Mouse (Mus musculus) layer of hippocampus, adult 11-12 months (tissue): ENCODE measurements at regions not wholly inside any gene's neighbourhood (a gene's known extent, or its start where the extent isn't known, plus 50 kb on each side); places are given as distances from the start of the nearest gene placed in this dataset.

Source experiments
- DNase-seq: peaks from one replicate; pipeline ENCODE4 v3.0.0; 2022; ENCODE audit warnings: low spot score

DNA sequence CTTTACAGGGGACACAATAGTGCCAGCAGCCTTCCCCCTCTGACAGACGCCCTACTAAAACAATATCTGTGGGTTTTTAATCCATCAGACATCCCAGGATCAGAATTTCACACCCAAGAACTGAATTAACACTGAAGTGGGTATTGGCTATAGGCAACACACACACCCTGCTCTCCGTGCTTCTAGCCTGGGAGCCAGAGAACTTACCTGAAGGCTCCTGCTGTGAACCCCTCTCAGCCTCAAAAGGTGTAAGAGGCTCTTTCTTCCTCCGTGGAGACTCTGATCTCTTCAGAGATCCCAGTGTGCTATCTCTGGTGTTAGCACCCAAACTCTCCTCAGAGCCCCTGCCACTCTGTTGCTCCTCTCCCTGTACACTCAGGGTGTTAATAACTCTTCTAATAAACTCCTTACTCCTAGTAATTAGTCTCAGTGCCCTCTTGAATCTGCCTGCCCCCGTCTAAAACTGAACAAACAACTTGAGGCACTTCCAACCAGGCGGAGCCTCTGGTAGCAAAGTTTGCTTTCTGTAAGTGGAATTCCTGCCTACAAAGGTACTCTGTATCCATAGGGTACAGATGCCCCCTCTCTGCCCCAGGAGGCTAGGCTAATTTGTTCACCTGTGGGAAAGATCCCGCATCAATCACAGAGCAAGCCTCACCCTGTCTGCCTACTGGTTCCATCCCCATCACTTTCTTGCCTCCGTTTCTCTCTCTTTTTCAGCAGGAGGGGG is 452.9 kb upstream of the Fam19a5 start:
- DNase-seq, result no peak

DNA sequence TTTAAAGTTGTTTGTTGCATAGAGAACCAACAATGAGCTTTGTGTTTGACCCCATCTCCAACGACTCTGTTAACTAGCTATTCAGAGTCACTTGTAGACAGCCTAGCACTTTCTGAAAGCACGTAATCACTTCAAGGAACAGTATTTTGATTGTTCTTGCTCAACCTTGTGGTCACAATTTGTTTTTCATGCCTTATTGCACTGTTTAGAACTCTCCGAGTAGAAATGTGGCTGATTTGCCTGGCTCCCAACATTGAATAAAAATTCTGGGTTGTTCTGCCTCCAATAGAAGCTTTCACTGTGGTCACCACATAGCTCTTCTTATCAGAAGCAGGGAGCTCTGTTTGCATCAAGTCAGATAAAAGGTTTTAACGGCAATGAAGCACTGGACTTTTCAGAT is 446.9 kb upstream of the Fam19a5 start:
- no peak for DNase-seq

DNA sequence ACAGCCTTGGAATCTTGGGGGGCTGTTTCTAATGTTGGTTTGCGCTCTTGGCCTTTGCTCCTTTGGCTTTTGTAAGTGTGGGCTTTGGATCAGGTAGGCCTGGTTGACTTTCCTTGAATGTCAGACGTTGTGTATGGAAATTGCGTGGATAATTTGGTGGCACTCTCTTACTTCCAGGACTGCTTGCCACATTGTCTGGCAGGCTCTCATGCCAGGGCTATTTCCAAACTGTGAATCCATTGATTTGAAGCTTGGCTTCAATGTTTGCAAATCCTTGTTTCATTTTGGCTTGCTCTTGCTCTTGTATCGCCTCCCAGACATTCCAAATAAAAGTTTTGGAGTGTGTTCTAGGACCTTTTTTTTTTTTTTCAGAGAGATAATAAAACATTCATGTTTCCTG is 443.0 kb upstream of the Fam19a5 start:
- no peak for DNase-seq

DNA sequence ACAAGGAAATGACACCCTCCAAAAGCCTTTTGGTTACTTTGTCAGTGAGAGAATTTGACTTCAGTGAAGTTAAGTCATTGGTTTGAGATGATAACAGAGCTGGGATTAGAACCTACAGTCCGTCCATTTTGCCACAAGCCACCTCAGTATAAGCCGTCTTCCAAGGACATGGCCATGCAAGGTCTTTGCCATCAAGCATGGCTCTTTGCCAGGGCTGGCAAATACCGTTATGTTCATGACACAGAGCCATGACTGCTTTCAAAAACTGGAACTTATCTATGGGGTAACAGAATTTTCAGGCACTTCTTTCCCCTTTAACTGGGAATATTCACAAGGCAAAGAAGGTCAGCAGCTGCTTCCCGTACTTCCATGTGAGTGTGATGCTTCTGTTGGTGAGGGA is 441.9 kb upstream of the Fam19a5 start:
- DNase-seq, result no peak

DNA sequence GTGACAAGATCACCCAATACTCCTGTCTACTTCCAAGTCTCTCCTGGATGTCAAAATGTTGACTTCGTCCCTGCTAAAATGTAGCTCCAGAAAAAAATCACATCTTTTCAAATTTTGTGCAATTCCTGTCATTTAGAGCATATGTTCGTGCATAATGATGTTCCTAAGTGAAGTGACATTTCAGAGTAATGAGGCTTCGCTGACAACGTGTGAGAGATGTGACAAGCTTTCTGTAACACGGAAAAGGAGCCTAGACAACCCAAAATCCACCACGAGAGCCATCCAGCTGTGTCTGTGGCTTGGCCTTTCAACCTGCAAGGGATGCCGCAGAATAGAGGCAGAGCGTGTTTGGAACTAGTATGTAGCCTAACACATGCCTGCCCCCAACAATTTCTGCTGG is 438.1 kb upstream of the Fam19a5 start:
- no peak for DNase-seq

DNA sequence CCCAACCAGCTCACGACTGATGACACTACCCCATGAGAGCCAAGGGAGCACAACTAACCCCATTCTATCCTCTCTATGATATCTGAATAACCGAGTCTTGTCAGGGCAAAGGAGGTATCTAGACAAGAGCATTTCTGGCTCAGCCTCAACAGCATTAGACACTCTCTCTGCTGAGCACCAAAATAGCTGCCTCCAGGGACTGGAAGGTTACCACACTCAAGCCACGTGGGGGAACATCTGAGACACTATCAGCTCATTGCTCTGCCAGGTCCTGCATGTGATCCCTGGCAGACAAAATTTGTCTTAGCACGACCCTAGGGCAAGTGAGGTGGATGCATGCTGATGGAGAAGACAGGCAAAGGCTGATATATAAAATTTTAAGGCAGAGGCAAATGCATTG is 436.4 kb upstream of the Fam19a5 start:
- DNase-seq, result no peak

DNA sequence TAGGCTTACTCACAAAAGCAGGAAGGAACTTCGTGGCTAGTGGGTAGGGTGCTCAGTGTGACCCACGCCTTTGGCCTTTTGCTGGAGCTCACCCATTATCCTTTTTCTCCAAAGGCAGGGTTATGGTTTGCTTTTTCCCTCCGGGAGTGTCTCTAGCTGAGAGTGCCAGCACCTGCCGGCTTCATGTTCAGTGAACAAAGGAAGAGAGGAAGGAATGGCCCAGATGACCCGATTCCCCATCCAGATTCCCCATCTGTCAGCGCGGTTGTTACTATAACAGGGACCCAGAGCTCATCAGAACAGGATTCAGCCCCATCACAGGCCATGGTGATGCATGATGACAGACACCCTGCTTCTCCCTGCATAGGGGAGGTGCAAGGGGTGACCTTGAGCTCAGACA is 435.7 kb upstream of the Fam19a5 start:
- no peak for DNase-seq

DNA sequence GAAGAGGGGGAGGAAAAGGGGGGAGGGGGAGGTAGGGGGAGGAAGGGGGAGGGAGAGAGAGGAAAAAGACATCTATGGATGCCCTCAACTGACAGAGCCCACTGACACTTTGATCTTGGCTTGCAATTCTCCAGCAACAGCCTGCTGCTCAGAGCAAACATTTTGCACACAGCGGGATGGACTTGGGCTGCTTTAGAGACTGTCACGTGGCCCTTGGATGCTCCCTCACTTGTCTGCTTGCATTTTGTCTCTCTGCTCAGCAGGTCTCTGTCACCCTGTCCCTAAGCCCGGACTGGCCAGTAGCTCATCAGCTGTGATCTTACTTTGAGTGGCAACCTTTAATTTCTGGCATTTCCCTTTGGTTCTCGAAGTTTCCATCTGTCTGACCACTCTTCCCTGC is 421.4 kb upstream of the Fam19a5 start:
- no peak for DNase-seq

DNA sequence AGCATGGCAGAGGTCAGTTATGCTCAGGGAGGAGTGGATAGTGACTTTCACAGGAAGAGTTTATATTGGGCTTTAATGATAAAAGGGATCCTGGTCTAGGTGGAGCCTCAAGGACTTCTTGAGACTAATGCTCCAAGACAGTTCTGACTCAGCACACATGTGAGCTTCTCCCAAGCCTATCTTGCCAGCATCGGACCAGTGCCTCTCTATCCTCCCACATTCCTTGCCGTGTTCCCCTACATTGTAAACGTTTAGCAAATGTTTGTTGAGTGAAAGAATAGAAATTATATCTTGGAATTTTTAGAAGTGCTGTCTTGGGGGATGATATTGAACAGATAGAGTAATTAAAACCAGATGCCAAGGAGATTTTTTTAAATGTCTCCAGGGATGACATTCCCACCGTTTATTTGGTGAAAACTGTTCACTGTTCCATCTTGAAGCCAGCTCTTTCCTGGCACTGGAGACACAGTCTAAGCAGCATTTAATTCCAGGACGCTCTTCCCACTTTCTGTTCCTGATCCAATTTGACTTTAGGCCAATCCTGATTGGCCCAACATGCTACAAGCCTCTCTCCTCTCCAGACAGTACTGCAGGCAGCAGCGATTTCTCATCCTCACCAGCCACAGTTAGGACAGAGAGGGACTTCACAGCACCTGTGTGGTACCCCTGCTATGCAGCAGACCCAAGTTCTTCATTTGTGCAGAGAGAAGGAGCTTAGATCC is 418.5 kb upstream of the Fam19a5 start:
- DNase-seq, result peak; percentile 26

DNA sequence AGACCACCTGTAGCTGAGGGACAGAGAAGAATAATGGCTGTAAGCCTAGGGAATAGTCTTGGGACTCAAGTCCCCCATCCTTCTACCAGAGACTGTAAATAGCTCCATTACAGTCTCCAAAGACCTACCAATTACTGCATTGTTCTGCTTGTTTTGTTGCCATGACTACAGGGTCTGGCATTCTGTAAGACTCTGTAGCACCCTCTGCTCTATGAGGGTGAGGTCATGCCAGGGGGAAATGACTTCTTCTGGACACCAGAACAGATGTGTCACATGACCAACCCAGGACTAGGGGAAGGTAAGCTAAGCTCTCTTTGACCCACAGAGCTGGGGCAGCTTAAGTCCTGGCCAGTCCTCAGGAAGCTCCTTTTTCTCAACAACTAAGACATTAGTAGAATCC is 405.2 kb upstream of the Fam19a5 start:
- no peak for DNase-seq

DNA sequence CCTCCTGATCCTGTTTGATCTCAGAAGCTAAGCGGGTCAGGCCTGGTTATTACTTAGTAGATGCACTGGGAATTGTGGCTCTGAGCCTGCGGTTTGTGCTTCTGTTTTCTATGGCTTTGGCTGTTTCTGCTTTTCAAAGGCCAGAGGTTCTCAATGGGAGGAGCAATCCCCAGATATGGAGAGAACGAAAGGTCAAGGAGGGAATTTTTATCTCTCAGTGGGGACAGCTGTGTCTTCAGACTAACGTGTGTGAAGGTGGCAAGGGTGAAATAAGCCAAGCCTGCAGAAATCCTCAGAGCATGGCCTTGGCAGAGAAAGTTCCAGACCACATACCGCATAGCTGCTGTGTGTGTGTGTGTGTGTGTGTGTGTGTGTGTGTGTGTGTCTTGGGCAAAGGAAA is 375.0 kb upstream of the Fam19a5 start:
- DNase-seq, result no peak

DNA sequence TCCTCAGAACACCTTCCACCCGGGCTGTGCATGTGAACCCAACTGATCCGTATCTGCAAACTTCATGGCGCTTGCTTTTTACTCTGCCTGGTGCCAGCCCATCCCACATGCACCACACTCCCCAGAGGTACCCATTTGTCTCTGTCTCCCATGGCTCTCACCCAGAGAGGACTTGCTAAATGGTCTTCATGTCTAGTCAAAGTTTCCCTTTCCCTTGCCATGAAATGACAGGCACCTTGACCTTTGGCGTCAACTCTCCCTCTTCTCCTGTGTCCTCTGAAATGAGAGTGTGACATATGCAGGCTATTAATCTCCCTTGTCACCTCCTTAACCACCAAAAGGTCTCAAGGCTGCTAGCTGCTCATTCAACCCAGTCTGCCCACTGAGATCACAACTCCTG is 373.2 kb upstream of the Fam19a5 start:
- no peak for DNase-seq

DNA sequence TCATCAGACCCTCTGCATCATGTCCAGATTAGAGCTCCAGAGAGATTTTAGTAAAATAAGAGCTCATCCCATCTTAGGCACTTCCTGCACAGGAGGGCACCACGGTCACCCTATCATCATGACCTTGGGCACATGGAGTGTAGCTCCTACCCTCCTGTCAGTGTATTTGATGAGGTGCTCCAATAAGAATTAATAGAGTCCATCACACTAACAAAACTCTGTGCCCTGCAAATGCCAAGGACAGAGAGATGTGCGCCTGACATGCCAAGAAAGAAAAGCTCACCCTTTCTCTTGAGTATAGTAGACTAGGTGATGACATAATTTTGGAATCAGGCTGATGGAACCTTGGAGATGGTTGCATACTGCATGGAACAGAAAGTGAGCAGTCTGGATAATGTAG is 371.0 kb upstream of the Fam19a5 start:
- DNase-seq, result no peak

DNA sequence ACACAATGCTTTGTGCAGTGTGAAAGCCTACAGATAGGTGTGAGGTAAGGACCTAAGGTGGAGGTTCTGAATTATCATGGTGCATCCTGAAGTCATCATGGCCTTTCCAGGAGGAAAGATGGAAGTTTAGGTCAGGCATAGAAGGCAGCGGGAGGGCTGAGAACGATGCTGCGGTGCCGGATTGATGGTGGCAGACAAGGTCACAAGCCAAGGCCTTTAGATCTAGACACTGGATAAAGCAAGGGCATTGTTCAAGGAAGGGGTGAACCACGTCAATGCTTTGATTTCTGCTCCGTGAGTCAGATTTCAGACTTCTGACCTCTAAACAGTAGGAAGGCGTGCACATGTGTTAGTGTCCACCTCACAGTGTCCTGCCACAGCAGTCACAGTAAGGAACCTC is 365.5 kb upstream of the Fam19a5 start:
- no peak for DNase-seq

DNA sequence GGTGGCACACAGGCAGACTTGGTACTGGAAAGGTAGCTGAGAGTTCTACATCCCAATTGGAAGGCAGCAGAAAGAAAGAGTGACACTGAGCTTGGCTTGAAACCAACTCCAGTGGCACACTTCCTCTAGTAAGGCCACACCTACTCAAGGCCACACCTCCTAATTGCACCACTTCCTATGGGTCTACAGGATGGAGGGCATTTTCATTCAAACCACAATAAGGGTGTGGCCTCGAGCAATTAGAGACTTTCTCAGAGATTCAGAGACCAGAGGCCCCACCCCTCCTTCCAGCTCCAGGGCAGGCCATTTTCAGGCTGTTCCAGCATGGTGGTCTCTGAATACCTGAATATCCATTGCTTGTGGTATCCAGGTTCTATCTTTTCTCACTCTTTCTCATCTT is 363.3 kb upstream of the Fam19a5 start:
- no peak for DNase-seq

DNA sequence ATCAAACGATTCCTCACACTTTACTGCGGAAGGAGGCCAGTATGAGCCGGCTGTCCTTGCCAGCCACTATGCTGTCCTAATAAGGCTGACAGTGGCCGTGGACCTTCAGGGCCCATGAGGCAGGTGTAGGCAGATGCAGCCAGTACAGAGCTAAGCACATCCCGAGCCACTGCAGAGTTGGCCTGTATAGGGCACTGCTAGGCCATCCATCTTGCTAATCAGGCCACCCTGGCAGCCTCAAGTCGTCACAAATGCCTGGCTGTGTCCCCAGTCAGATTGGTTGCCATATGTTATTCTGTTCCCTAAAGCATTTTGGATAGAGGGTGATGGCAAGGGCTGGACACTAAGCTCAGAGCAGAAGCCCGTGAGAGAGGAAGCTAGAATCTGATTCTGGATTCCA is 359.9 kb upstream of the Fam19a5 start:
- no peak for DNase-seq

DNA sequence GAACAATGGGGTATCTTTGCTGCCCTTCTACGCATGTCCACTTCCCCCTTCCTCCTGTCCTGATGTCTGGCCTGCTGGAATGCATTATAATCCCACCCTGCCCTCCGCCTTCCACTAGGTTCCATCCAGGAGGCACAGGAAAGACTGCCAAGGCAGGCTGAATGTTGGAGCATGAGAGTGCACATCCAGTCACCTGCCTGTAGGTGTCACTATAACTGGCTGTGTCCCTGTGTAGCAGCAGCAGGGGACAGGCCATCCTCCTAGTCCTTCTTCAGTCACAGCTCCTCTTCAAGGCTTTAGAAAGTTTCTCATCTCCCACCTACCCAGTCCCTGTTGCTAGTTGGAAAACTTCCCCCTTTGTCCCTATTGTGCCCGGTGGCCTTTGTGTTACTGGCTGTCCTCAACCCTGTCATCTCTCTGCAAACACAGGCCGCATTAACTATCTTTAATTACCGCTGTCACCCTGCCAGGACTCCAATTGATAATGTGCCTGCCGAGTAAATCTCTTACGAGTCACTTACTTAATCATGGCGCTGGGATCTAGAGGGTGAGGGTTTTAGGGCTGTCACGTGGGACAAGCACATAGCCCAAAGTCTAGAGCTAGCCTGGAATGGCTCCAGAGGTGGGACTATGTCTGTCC is 355.2 kb upstream of the Fam19a5 start:
- no peak for DNase-seq

DNA sequence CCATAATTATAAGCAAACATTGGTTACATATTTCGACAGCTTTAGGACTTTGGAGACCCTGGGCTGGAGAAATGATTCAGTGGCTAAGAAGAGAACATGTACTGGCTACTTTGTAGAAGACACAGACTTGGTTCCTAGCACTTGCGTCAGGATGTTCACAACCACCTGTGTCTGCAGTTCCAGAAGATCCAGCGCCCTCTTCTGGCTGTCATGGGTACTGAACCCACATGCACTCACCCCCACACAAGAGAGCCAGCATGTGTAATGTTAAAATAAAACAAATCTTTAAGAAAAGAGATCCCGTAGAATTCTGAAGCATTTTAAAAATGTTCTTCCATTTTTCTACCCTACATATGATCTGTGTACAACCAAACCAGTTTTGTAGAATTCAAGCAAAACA is 352.2 kb upstream of the Fam19a5 start:
- no peak for DNase-seq

DNA sequence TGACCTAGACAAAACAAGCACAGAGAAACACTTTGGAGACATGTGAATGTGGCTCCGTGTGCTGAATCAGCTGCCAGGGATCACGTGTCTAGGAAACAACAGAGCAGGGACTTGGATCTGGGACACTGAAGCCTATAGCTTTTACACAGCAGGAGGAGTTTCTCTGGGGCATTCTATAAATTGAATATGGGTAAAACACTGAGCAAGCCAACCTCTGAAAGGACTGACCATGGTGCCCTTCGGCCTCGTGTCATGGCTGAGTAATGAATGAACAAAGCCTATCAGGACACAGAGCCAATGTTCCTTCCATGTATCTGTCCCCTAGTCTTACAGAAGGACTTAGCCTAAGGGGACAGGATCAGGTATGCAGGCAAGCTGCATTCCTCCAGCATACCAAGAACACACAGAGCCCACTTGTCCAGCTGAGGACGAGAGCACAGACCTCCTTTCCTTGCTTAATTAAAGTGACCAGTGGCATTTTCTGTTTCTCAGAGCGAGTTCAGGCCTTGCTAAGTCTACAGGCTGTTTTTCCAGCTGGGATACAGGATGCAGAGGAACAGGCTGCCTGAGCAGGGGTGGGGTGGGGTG is 347.7 kb upstream of the Fam19a5 start:
- no peak for DNase-seq

DNA sequence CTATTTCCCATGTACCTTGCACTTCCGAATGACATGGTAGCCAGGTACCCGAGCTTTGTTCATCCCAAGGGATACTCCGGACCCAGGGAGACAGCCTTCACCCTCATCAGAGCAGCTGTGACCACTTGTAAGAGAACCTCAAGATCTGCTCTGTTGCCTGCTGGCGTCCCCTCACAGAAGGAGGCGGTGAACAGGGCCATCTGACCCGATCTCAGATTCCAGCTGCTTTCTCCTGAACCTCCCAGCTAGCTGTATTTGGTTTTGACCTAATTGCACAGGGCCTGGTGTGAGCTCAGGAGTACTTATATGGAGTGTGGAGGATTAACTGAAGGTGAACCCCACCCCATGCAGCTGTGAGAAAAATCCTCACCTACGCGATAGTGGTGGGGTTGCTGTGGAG is 344.5 kb upstream of the Fam19a5 start:
- DNase-seq, result no peak

DNA sequence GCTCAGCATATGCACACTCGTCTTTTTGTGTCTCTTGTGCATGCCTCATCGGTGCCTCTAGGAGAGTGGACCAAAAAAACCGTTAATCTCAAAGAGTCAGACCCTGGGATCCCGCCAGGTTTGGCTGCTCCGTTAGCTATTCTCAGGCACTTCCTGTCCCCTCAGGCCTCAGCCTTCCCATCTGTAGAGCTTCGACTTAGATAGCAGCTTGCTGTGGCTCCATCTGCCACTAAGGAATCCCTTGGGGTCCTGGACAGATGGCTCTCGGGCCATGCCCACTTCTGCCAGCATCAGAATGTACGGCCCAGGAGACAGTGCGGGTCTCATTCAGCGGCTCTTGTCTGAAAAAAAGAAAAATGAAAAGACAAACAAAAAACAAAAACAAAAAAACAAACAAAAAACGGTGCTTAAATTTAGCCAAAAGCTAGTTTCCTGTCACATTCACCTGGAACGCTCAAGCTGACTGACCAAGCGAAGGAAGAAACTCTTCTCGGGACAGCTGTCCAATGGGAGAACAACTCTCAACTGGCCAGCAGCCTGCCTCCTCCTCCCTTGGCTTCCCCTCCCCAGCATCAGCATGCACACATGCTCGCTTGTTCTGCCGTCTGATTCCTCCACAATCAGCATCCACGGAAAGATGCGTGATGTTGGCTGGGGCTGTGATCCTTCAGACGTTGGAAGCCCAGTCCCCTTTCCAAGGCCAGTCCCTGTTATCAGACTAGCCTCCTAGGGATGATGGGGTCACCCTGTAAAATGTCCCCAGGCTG is 343.6 kb upstream of the Fam19a5 start:
- DNase-seq, result no peak

DNA sequence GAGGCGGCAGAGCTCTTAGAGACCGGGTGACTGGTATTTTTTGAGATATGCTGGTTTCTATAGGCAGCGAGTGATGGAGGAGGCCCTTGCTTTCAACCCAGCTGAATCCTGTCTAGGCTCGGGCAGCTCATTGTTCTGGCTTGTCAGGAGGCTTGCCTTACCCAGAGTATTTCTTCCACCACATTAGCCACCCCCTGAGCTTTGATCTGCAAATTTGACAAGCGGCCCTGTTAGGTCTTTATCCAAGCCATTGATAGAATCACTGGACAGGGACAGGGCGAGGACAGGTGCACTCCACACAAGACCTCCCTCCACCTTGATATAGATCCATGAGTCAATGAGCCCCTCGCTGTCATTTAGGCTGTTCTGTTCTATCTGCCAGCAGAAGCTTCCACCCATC is 343.0 kb upstream of the Fam19a5 start:
- DNase-seq, result no peak
